Mouse (Mus musculus) kidney, adult 2 months (tissue): ENCODE measurements around the gene Klhl6.

Experiments
- CTCF ChIP-seq: fragments of 200-500 bp; conservative IDR thresholded peaks from 2 replicates; pipeline ENCODE4 v1.5.1; 2011; ENCODE audit warnings: low read depth, mild to moderate bottlenecking, control low read depth, low read length, moderate library complexity, mixed read lengths; ENCODE audit not compliant: insufficient read depth, insufficient read length
- POLR2A ChIP-seq: fragments of 200-500 bp; IDR thresholded peaks from one replicate; pipeline ENCODE4 v1.6.1; 2011; ENCODE audit warnings: low read depth, low read length, control low read depth

GRCm38 (mm10) chr16:19984884-19985643 lies 2.2 kb upstream of the Klhl6 start:
- TF ChIP-seq CTCF (no peak), POLR2A (no peak)
